Mouse (Mus musculus): ENCODE measurements around the gene Sorcs2. TPM values are rescaled to one million over a fixed set of nuclear protein-coding genes. Genes with fewer than 3 reads are reported as not detected.

Sorcs2 gene
- polyA plus RNA-seq, 1 experiment from 2014 or later, result 11.1 TPM

GRCm38 (mm10) chr5:36285405-36285804, 112.5 kb downstream of the Sorcs2 start:
- Histone ChIP-seq H3K4me1 (ENCODE audit: control insufficient read depth, insufficient read depth, low read length) (0 out of 2 replicates have a peak, but pooled peaks cover 3% of the 10 kb centered on the region), H3K9me3 (ENCODE audit: control insufficient read depth, low read length) (no peaks in the 10 kb centered on the region), H3K27ac (ENCODE audit: low read depth, low read length) (no peak overlapping the region), H3K9ac (replicated peaks; ENCODE audit: low read depth, low read length) (no peak overlapping the region), H3K27me3 (ENCODE audit: control insufficient read depth, insufficient read depth, low read length) (no peaks in the 10 kb centered on the region), H3K36me3 (ENCODE audit: control insufficient read depth, insufficient read depth, low read length) (no peaks in the 10 kb centered on the region), H3K4me2 (ENCODE audit: low read depth, low read length) (no peak overlapping the region), H3K4me3 (ENCODE audit: low read depth, low read length) (no peak overlapping the region)
- WGBS, result 45% methylated on average over 10 of the region's 10 CpGs
- no peak for ATAC-seq (ENCODE audit: low read depth)

- no peak overlapping the region for H3K4me2 ChIP-seq (ENCODE audit: low read depth, low read length)
- ATAC-seq (ENCODE audit: low read depth), result no peak
- no peaks in the 10 kb centered on the region for H3K36me3 ChIP-seq (ENCODE audit: control insufficient read depth, insufficient read depth, low read length)
- no peak overlapping the region for H3K27ac ChIP-seq (ENCODE audit: low read depth, low read length)
- no peaks in the 10 kb centered on the region for H3K9me3 ChIP-seq (ENCODE audit: control insufficient read depth, low read length)
- WGBS, result 61% methylated on average over 12 of the region's 12 CpGs
- no peak overlapping the region for H3K4me3 ChIP-seq (ENCODE audit: low read depth, low read length)
- H3K27me3 ChIP-seq (ENCODE audit: control insufficient read depth, insufficient read depth, low read length), result no peaks in the 10 kb centered on the region
- no peak overlapping the region for H3K9ac ChIP-seq (replicated peaks; ENCODE audit: low read depth, low read length)
- 0 out of 2 replicates have a peak, but pooled peaks cover 3% of the 10 kb centered on the region for H3K4me1 ChIP-seq (ENCODE audit: control insufficient read depth, insufficient read depth, low read length)
Measured at GRCm38 (mm10) chr5:36279896-36280295, 118.0 kb downstream of the Sorcs2 start.

DNA sequence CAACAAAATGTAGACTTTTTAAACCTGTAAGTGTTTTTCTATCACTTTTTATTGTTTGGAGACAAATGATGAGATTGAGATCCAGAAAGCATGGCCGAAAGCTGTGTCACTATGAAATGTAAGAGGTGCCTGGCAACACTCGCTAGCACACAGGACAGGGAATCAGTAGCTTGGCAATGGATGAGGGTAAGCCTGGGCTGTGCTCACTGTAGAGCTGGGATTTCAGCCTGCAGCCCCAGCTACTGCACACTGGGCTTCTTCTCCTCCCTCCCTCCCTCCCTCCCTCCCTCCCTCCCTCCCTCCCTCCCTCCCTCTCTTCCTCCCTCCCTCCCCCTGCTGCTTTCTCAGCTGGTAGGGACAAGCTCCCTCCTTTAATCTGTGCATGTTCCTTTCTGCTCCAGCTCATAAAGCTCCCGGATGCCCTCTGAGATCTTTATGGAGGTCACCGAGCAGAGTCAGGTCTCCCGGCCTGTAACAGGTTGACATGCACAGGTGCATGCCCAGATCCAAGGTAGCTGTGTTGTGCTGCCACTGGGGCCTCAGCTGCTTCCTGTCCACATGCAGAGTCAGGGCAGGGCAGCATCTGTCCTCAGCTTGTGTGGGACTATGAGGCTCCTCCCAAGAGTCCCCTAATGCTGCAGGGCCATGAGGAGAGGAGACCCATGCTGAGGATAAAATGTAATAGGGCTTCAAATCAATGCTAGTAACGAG, 123.1 kb downstream of the Sorcs2 start:
- H3K27me3 ChIP-seq (ENCODE audit: control insufficient read depth, insufficient read depth, low read length), result no peaks in the 10 kb centered on the region
- 55% methylated on average over 6 of the region's 6 CpGs for WGBS
- H3K9me3 ChIP-seq (ENCODE audit: control insufficient read depth, low read length), result no peaks in the 10 kb centered on the region
- no peak overlapping the region for H3K9ac ChIP-seq (replicated peaks; ENCODE audit: low read depth, low read length)
- ATAC-seq (ENCODE audit: low read depth), result no peak
- H3K36me3 ChIP-seq (ENCODE audit: control insufficient read depth, insufficient read depth, low read length), result no peaks in the 10 kb centered on the region
- no peak overlapping the region for H3K4me3 ChIP-seq (ENCODE audit: low read depth, low read length)
- H3K27ac ChIP-seq (ENCODE audit: low read depth, low read length), result no peak overlapping the region
- H3K4me2 ChIP-seq (ENCODE audit: low read depth, low read length), result no peak overlapping the region
- H3K4me1 ChIP-seq (ENCODE audit: control insufficient read depth, insufficient read depth, low read length), result 0 out of 2 replicates have a peak, but pooled peaks cover 3% of the 10 kb centered on the region

GRCm38 (mm10) chr5:36267194-36267769, 130.7 kb downstream of the Sorcs2 start:
- WGBS, result 90% methylated on average over 3 of the region's 3 CpGs
- Histone ChIP-seq H3K9ac (replicated peaks; ENCODE audit: low read depth, low read length) (no peak overlapping the region), H3K4me3 (ENCODE audit: low read depth, low read length) (no peak overlapping the region), H3K9me3 (ENCODE audit: control insufficient read depth, low read length) (no peaks in the 10 kb centered on the region), H3K4me2 (ENCODE audit: low read depth, low read length) (no peak overlapping the region), H3K36me3 (ENCODE audit: control insufficient read depth, insufficient read depth, low read length) (no peaks in the 10 kb centered on the region), H3K27me3 (ENCODE audit: control insufficient read depth, insufficient read depth, low read length) (no peaks in the 10 kb centered on the region), H3K4me1 (ENCODE audit: control insufficient read depth, insufficient read depth, low read length) (no peaks in the 10 kb centered on the region), H3K27ac (ENCODE audit: low read depth, low read length) (no peak overlapping the region)
- ATAC-seq (ENCODE audit: low read depth), result no peak

GRCm38 (mm10) chr5:36260862-36261261, 137.1 kb downstream of the Sorcs2 start:
- H3K9me3 ChIP-seq (ENCODE audit: control insufficient read depth, low read length), result no peaks in the 10 kb centered on the region
- no peaks in the 10 kb centered on the region for H3K36me3 ChIP-seq (ENCODE audit: control insufficient read depth, insufficient read depth, low read length)
- 59% methylated on average over 12 of the region's 12 CpGs for WGBS
- no peak for ATAC-seq (ENCODE audit: low read depth)
- H3K9ac ChIP-seq (replicated peaks; ENCODE audit: low read depth, low read length), result no peak overlapping the region
- H3K27ac ChIP-seq (ENCODE audit: low read depth, low read length), result no peak overlapping the region
- H3K4me3 ChIP-seq (ENCODE audit: low read depth, low read length), result no peak overlapping the region
- peaks cover 15% of the 10 kb centered on the region for H3K4me1 ChIP-seq (ENCODE audit: control insufficient read depth, insufficient read depth, low read length)
- H3K4me2 ChIP-seq (ENCODE audit: low read depth, low read length), result no peak overlapping the region
- H3K27me3 ChIP-seq (ENCODE audit: control insufficient read depth, insufficient read depth, low read length), result no peaks in the 10 kb centered on the region

DNA sequence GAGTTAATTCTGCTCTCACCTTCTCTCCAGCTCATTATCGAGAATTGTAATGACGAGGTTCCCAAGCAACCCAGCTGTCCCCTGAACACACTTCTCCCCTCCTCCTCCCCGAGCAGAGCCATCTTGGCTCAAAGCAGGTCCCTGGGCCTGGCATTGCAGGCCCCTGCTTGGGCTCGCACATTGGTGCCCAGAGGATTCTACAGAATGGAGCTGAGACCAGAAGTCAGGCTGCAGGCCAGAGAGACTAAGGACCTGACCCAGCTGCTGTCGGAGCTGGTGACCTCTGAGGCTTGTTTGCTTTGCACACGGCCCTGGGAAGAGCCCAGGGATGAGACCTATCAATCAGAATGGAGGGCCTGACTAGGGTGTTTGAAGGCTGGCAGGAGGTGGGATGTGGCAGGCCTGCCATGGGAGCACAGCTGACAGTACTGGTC, 138.2 kb downstream of the Sorcs2 start:
- peaks cover 15% of the 10 kb centered on the region for H3K4me1 ChIP-seq (ENCODE audit: control insufficient read depth, insufficient read depth, low read length)
- no peak overlapping the region for H3K9ac ChIP-seq (replicated peaks; ENCODE audit: low read depth, low read length)
- ATAC-seq (ENCODE audit: low read depth), result peak; percentile 25; the same call in 1 of the 2 replicates
- H3K27ac ChIP-seq (ENCODE audit: low read depth, low read length), result peak overlapping the region; percentile 49; the same call in 1 of the 2 replicates
- H3K9me3 ChIP-seq (ENCODE audit: control insufficient read depth, low read length), result no peaks in the 10 kb centered on the region
- no peak overlapping the region for H3K4me3 ChIP-seq (ENCODE audit: low read depth, low read length)
- H3K4me2 ChIP-seq (ENCODE audit: low read depth, low read length), result no peak overlapping the region
- H3K27me3 ChIP-seq (ENCODE audit: control insufficient read depth, insufficient read depth, low read length), result no peaks in the 10 kb centered on the region
- no peaks in the 10 kb centered on the region for H3K36me3 ChIP-seq (ENCODE audit: control insufficient read depth, insufficient read depth, low read length)
- 32% methylated on average over 6 of the region's 6 CpGs for WGBS

- no peaks in the 10 kb centered on the region for H3K36me3 ChIP-seq (ENCODE audit: control insufficient read depth, insufficient read depth, low read length)
- H3K4me3 ChIP-seq (ENCODE audit: low read depth, low read length), result no peak overlapping the region
- WGBS, result 86% methylated on average over 12 of the region's 12 CpGs
- no peaks in the 10 kb centered on the region for H3K9me3 ChIP-seq (ENCODE audit: control insufficient read depth, low read length)
- no peak overlapping the region for H3K27ac ChIP-seq (ENCODE audit: low read depth, low read length)
- no peak for ATAC-seq (ENCODE audit: low read depth)
- H3K27me3 ChIP-seq (ENCODE audit: control insufficient read depth, insufficient read depth, low read length), result no peaks in the 10 kb centered on the region
- no peak overlapping the region for H3K4me2 ChIP-seq (ENCODE audit: low read depth, low read length)
- no peak overlapping the region for H3K9ac ChIP-seq (replicated peaks; ENCODE audit: low read depth, low read length)
- peaks cover 15% of the 10 kb centered on the region for H3K4me1 ChIP-seq (ENCODE audit: control insufficient read depth, insufficient read depth, low read length)
Measured at GRCm38 (mm10) chr5:36258387-36259181, 139.4 kb downstream of the Sorcs2 start.

DNA sequence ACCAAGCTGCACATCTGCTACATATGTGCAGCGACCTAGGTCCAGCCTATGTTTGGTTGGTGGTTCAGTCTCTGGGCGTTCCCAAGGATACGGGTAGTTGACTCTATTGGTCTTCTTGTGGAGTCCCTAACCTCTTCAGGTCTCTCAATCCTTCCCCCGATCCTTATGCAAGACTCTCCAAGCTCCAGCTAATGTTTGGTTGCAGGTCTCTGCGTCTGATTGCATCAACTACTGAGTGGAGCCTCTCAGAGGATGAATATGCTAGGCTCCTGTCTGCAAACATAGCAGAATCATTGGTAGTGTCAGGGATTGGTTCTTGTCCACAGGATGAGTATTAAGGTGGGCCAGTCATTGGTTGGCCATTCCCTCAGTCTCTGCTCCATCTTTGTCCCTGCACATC, 140.9 kb downstream of the Sorcs2 start:
- no peaks in the 10 kb centered on the region for H3K27me3 ChIP-seq (ENCODE audit: control insufficient read depth, insufficient read depth, low read length)
- no peak overlapping the region for H3K9ac ChIP-seq (replicated peaks; ENCODE audit: low read depth, low read length)
- 97% methylated on average over 5 of the region's 5 CpGs for WGBS
- ATAC-seq (ENCODE audit: low read depth), result no peak
- H3K27ac ChIP-seq (ENCODE audit: low read depth, low read length), result no peak overlapping the region
- no peak overlapping the region for H3K4me2 ChIP-seq (ENCODE audit: low read depth, low read length)
- peaks cover 15% of the 10 kb centered on the region for H3K4me1 ChIP-seq (ENCODE audit: control insufficient read depth, insufficient read depth, low read length)
- H3K9me3 ChIP-seq (ENCODE audit: control insufficient read depth, low read length), result no peaks in the 10 kb centered on the region
- H3K36me3 ChIP-seq (ENCODE audit: control insufficient read depth, insufficient read depth, low read length), result no peaks in the 10 kb centered on the region
- no peak overlapping the region for H3K4me3 ChIP-seq (ENCODE audit: low read depth, low read length)
